Mouse (Mus musculus) liver, adult 2 months (tissue): ENCODE results near the gene Emid1. TPM values are rescaled to one million over a fixed set of nuclear protein-coding genes. Genes with fewer than 3 reads are reported as not detected.
A peak's percentile ranks its signal among the peaks of the same experiment; 100 is the strongest.

Experiments used
- DNase-seq: peaks from one replicate; pipeline ENCODE4 v3.0.0-alpha.2; 2011; ENCODE audit warnings: low read depth, low spot score; ENCODE audit errors: extremely low read depth
- H3K27ac ChIP-seq: fragments of 200-500 bp; replicated peaks from 2 replicates; pipeline ENCODE4 v1.5.1; 2012; ENCODE audit warnings: low read depth, mild to moderate bottlenecking, control low read depth, inconsistent platforms, low read length; ENCODE audit not compliant: insufficient read depth
- H3K27me3 ChIP-seq: fragments of 200-500 bp; 2 replicates; pipeline ENCODE4 v1.6.1; 2012; ENCODE audit warnings: mild to moderate bottlenecking, moderate library complexity, low read length, inconsistent platforms; ENCODE audit not compliant: control insufficient read depth, insufficient read depth
- H3K36me3 ChIP-seq: fragments of 200-500 bp; 2 replicates; pipeline ENCODE4 v1.6.1; 2012; ENCODE audit warnings: low read length, inconsistent platforms; ENCODE audit not compliant: control insufficient read depth, insufficient read depth
- H3K4me1 ChIP-seq: fragments of 200-500 bp; 2 replicates; pipeline ENCODE4 v1.6.1; 2011; ENCODE audit warnings: low read length; ENCODE audit not compliant: control insufficient read depth, insufficient read depth
- H3K4me3 ChIP-seq: fragments of 200-500 bp; 2 replicates; pipeline ENCODE4 v1.5.1; 2011; ENCODE audit warnings: low read depth, mild to moderate bottlenecking, control low read depth, low read length, moderate library complexity; ENCODE audit not compliant: insufficient read depth
- H3K79me2 ChIP-seq: fragments of 200-500 bp; 2 replicates; pipeline ENCODE4 v1.6.1; 2012; ENCODE audit warnings: inconsistent platforms, mild to moderate bottlenecking, low read length, moderate library complexity; ENCODE audit not compliant: control insufficient read depth, insufficient read depth
- H3K9ac ChIP-seq: fragments of 200-500 bp; 2 replicates; pipeline ENCODE4 v1.6.1; 2012; ENCODE audit warnings: low read depth, mild to moderate bottlenecking, control low read depth, inconsistent platforms, low read length
- CTCF ChIP-seq: fragments of 200-500 bp; IDR thresholded peaks from 2 replicates; pipeline ENCODE4 v1.5.1; 2011; ENCODE audit warnings: low read depth, low read length, control low read depth
- POLR2A ChIP-seq: fragments of 200-500 bp; IDR thresholded peaks from 2 replicates; pipeline ENCODE4 v1.6.1; 2011; ENCODE audit warnings: low read length, control low read depth; ENCODE audit not compliant: insufficient read depth; ENCODE audit errors: extremely low read depth
- WGBS: fragments of 180-500 bp; shearing (Covaris S2); methylation state at CpG from one replicate; pipeline ENCODE4 v1.1.7; 2018; 5-methylcytosine and 5-hydroxymethylcytosine counted together
- polyA plus RNA-seq: library from polyadenylated mRNA; depleted of rRNA; stranded (reverse); fragments of >200 nt; gene quantifications from 2 replicates; pipeline ENCODE4 v1.2.3, GENCODE M21; 2012
- total RNA-seq: library from RNA; depleted of rRNA; stranded (reverse); fragments of >200 nt; gene quantifications from 2 replicates; pipeline ENCODE4 v1.2.3, GENCODE M21; 2014

Gene Emid1
- total and polyA plus RNA-seq, 2 experiments, result 0.28 to 0.65 TPM

DNA sequence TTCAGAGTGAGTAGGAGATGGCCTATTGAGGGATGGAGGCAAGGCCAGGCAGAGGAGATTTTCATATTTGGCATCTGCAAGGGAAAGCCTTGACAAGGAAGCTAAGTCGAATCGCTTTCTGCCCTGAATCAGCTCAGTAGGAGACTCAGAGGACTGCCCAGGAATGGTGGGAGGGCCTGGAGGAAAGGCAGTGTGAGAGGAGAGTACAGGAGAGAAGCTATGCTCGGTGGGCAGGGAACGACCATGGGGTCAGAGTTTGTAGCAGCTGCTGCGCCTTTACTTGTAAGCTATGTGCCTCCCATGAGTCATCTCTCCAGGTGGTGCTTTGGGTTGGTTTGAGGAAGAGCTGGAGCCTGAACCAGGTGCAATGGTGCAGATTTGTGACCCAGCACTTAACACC is 51.3 kb downstream of the Emid1 start:
- no peak overlapping the region for H3K27ac ChIP-seq
- TF ChIP-seq CTCF (no peak), POLR2A (no peak)
- no peak for DNase-seq

DNA sequence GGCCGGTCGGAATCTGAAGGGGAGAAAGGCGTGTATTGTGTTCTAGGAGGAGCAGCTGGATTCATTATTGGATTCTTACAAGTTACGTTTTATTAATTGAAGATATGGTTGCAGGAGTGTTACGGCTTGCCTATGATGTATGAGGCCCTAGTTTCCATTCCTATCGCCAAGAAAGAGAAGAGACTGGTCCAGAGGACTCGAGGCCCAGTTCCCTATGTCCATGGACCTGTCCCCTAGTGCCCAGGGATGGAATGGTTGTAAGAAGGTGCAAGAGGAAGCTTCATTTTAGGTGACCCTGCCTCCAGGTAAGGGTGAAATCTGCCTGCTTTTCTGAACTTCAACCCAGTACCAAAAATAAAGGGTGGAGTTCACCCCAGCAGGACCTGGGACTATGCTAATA is 51.8 kb downstream of the Emid1 start:
- Histone ChIP-seq H3K79me2 (peaks cover 24% of the 10 kb centered on the region; the same call in 1 of the 2 replicates), H3K36me3 (no peaks in the 10 kb centered on the region; the same call in 1 of the 2 replicates), H3K27ac (no peak overlapping the region), H3K9ac (peak overlapping the region; percentile 41; the same call in 1 of the 2 replicates), H3K27me3 (no peaks in the 10 kb centered on the region), H3K4me1 (peaks cover 16% of the 10 kb centered on the region), H3K4me3 (peak overlapping the region; percentile 96)
- TF ChIP-seq CTCF, result no peak
- no peak for TF ChIP-seq POLR2A
- peak; percentile 31 for DNase-seq
- 2% methylated on average over 7 of the region's 7 CpGs for WGBS

More for the DNA sequence above, 51.3 kb downstream of the Emid1 start:
- H3K36me3 ChIP-seq, result no peaks in the 10 kb centered on the region; the same call in 1 of the 2 replicates
- H3K4me3 ChIP-seq, result no peak overlapping the region
- 79% methylated on average over 5 of the region's 5 CpGs for WGBS
- H3K9ac ChIP-seq, result no peak overlapping the region
- H3K79me2 ChIP-seq, result peaks cover 23% of the 10 kb centered on the region; the same call in 1 of the 2 replicates
- peaks cover 16% of the 10 kb centered on the region for H3K4me1 ChIP-seq
- no peaks in the 10 kb centered on the region for H3K27me3 ChIP-seq

DNA sequence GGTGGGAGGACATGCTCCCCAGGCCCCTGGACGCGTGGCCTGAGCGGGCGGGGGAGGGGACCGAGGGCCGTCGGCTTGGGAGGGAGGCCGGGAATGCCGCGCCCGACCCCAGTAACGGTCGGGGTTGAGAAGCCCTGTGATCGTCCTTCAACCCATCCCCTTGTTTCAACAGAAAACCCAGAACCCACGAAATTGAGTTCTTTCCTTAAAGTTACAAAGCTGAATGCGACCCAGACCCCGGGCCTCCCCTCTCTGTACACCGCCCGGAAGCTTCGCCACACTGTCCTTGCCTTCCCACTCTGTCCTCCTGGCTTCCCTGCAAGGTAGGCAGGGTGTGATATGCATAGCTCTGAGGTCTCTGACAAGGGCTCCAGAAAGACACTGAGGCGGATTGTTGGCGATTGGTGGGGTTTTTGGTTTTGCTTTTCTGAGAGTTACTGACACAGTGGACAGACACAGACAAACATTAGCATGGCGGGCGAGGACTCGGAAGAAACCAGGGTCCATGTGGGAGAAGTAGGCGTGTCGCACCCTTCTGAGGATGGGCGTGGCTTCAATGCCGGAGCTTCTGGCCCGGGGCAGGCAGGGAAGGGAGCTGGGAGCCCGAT is 52.4 kb downstream of the Emid1 start:
- H3K79me2 ChIP-seq, result peaks cover 24% of the 10 kb centered on the region; the same call in 1 of the 2 replicates
- no peaks in the 10 kb centered on the region for H3K27me3 ChIP-seq
- H3K36me3 ChIP-seq, result no peaks in the 10 kb centered on the region; the same call in 1 of the 2 replicates
- DNase-seq, result peak; percentile 82
- peak overlapping the region; percentile 99 for H3K27ac ChIP-seq
- peak overlapping the region; percentile 96 for H3K4me3 ChIP-seq
- H3K4me1 ChIP-seq, result peaks cover 16% of the 10 kb centered on the region
- peak overlapping the region; percentile 57 for H3K9ac ChIP-seq
- TF ChIP-seq POLR2A (peak; percentile 47; the same call in 1 of the 2 replicates), CTCF (no peak)
- WGBS, result 0% methylated on average over 31 of the region's 31 CpGs

- Histone ChIP-seq H3K9ac (peak within 1 kb of the TSS; percentile 95), H3K4me3 (peak within 1 kb of the TSS; percentile 96), H3K4me1 (peaks cover 16% of the 10 kb centered on the region), H3K36me3 (no peaks in the 10 kb centered on the region), H3K27ac (peak within 1 kb of the TSS; percentile 99), H3K27me3 (no peaks in the 10 kb centered on the region), H3K79me2 (peaks cover 24% of the 10 kb centered on the region; the same call in 1 of the 2 replicates)
- peak; percentile 92 for TF ChIP-seq POLR2A
- TF ChIP-seq CTCF, result no peak
- DNase-seq, result peak; percentile 84
- WGBS, result under 1% methylated on average over 90 of the region's 92 CpGs
These were observed 53.1 kb downstream of the Emid1 start, which contains the start of the genes Rhbdd3 and Ewsr1 for GRCm38 (mm10) chr11:5098736-5099542. Gene Rhbdd3 (plus strand): TSS chr11:5098926. Gene Ewsr1 (minus strand): TSS chr11:5099266.

DNA sequence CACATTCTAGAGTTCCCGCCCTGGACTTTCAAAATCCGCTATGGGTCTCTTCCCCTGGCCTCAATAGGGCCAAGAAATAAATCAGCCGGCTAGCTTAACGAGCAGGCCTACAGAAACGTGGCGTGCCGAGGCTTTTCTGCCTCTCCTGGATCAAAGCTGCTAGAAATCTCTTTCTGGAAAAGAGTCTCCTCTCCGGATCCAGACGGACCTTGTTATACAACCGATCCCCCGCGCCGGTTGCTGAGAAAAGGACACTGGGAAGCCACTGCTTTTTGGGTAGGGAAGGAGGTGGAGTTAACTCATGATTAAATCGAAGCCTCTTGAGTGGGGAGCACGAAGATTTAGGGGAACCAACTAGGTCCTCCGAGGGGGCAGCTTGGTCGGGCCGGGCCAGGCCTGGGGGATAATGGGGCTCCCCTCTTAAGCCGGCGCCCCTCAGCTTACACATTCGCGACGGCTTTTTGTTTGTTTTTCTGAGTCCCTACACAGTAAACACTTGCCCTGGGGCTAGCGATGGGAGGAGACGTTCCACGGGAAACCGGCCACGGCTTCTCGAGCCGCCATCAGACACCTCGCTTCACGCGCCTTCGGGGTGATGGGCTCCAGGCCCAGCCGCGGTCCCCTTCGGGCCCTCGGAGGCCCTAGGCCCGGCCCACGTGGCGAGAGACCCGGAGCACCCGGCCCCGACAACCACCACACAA is 53.9 kb downstream of the Emid1 start:
- peak overlapping the region; percentile 95 for H3K9ac ChIP-seq
- no peak for TF ChIP-seq POLR2A
- no peak for TF ChIP-seq CTCF
- peaks cover 27% of the 10 kb centered on the region; the same call in 1 of the 2 replicates for H3K79me2 ChIP-seq
- H3K27ac ChIP-seq, result peak overlapping the region; percentile 99
- under 1% methylated on average over 44 of the region's 44 CpGs for WGBS
- H3K36me3 ChIP-seq, result peaks cover 5% of the 10 kb centered on the region; the same call in 1 of the 2 replicates
- H3K4me3 ChIP-seq, result peak overlapping the region; percentile 96
- peak; percentile 48 for DNase-seq
- H3K4me1 ChIP-seq, result peaks cover 18% of the 10 kb centered on the region
- no peaks in the 10 kb centered on the region for H3K27me3 ChIP-seq
